Mouse (Mus musculus) brain, embryonic 14.5 days (tissue): ENCODE measurements around the gene Csmd2. TPM values are rescaled to one million over a fixed set of nuclear protein-coding genes. Genes with fewer than 3 reads are reported as not detected.

Source experiments
- DNase-seq: peaks from one replicate; pipeline ENCODE4 v3.0.0-alpha.2; 2011; ENCODE audit warnings: low read depth
- CTCF ChIP-seq: fragments of 200-500 bp; IDR thresholded peaks from 2 replicates; pipeline ENCODE4 v1.5.1; 2012; ENCODE audit warnings: inconsistent platforms, mild to moderate bottlenecking, moderate library complexity, borderline replicate concordance; ENCODE audit not compliant: insufficient read depth, insufficient read length; ENCODE audit errors: extremely low read depth
- POLR2A ChIP-seq: fragments of 200-500 bp; IDR thresholded peaks from 2 replicates; pipeline ENCODE4 v1.6.1; 2012; ENCODE audit warnings: mild to moderate bottlenecking, inconsistent platforms, borderline replicate concordance; ENCODE audit not compliant: poor library complexity, insufficient read depth, insufficient read length, severe bottlenecking; ENCODE audit errors: extremely low read depth
- polyA plus RNA-seq: library from polyadenylated mRNA; depleted of rRNA; stranded (reverse); fragments of >200 nt; gene quantifications from 2 replicates; pipeline ENCODE4 v1.2.3, GENCODE M21; 2012

Gene Csmd2
- polyA plus RNA-seq, 1 experiment = 31.8 TPM

- TF ChIP-seq CTCF (no peak), POLR2A (no peak)
- DNase-seq = peak; percentile 25
Measured at GRCm38 (mm10) chr4:128342208-128342607, 354.6 kb downstream of the Csmd2 start.

GRCm38 (mm10) chr4:128358751-128359150, 371.1 kb downstream of the Csmd2 start:
- TF ChIP-seq POLR2A (no peak), CTCF (no peak)
- DNase-seq = no peak

GRCm38 (mm10) chr4:128365851-128366250, 378.2 kb downstream of the Csmd2 start:
- no peak for TF ChIP-seq POLR2A
- no peak for TF ChIP-seq CTCF
- DNase-seq = no peak

GRCm38 (mm10) chr4:128368088-128368487, 380.4 kb downstream of the Csmd2 start:
- no peak for TF ChIP-seq CTCF
- TF ChIP-seq POLR2A = no peak

GRCm38 (mm10) chr4:128371766-128372165, 384.1 kb downstream of the Csmd2 start:
- DNase-seq = peak; percentile 13
- TF ChIP-seq CTCF (no peak), POLR2A (no peak)

More at GRCm38 (mm10) chr4:128368088-128368487, 380.4 kb downstream of the Csmd2 start:
- no peak for DNase-seq

DNA sequence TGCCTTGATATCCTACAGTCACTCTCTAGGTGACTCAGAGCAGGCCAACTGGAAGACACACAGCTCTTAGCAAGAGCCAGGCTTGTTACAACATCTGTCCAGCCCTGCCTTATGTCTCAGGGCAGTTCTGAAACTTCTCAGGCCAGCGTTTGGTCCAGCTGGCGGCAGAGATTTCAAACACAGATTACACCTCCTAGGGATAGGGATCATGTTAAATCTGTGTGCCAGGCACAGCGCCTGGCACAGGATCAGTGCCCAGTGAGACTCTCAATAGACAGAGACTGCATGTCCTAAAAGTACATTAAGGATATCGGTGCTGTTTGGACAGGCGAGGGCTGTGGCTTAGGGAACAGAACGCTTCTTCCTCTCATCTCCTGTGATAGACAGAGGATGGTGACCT, 385.5 kb downstream of the Csmd2 start:
- no peak for TF ChIP-seq CTCF
- TF ChIP-seq POLR2A = no peak
- DNase-seq = no peak

DNA sequence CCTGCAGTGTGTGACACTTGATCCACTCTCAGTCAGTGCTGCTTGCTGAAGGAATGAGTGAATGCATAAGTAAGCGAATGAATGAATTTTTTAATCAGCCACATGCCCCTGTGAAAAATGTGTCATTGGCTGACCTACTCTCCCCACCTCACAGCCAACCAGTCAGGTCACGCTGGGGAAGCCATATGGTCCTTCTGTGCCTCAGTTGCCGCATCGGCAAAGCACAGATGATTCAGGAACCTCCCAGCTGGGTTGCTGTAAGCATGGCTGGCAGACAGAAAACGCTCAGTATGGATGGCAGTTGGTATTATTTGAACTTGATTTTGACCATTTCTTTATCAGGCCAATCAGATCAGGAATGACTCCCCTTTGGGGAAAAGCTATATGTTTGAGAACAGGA, 386.4 kb downstream of the Csmd2 start:
- TF ChIP-seq POLR2A = no peak
- no peak for TF ChIP-seq CTCF

GRCm38 (mm10) chr4:128378946-128379345, 391.3 kb downstream of the Csmd2 start:
- DNase-seq = no peak
- TF ChIP-seq POLR2A (no peak), CTCF (no peak)

More for the DNA sequence above, 386.4 kb downstream of the Csmd2 start:
- DNase-seq = peak; percentile 20

GRCm38 (mm10) chr4:128381331-128381730, 393.7 kb downstream of the Csmd2 start:
- no peak for TF ChIP-seq CTCF
- no peak for TF ChIP-seq POLR2A
- DNase-seq = no peak

DNA sequence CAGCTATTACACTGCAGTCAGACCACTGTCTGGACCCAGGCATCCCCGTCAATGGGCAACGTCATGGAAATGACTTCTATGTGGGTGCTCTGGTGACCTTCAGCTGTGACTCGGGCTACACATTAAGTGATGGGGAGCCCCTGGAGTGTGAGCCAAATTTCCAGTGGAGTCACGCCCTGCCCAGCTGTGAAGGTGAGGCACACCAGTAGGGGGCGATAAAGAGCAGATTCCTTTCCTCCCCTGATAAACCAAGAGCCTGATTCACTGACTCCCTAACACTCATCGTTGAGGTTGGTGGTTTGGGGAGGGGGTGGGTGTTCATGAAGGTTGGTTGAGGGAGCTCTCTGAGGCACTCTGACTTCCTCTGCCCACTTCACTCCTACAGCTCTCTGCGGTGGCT, 396.1 kb downstream of the Csmd2 start:
- no peak for DNase-seq
- TF ChIP-seq POLR2A (no peak), CTCF (peak; percentile 39; the same call in 1 of the 2 replicates)

DNA sequence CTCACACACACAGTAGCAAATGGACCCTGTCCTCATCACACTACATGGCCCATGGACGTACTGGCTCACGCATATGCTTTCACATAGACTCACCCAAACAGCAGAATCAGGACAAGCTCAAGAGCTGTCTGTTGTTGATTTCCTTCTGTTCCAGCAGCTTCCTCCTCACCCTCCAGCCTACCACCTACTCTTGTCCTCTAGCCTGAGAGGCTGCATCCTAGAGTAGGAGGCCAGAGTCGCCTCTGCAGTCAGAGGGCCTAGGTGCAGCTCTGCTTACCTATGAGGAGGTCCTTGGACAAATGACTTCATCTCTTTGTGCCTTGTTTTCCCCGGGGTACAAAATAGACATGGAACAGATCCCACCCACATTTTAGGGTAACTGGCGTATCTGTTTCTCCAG, 403.8 kb downstream of the Csmd2 start:
- DNase-seq = no peak
- TF ChIP-seq POLR2A = no peak
- TF ChIP-seq CTCF = no peak

DNA sequence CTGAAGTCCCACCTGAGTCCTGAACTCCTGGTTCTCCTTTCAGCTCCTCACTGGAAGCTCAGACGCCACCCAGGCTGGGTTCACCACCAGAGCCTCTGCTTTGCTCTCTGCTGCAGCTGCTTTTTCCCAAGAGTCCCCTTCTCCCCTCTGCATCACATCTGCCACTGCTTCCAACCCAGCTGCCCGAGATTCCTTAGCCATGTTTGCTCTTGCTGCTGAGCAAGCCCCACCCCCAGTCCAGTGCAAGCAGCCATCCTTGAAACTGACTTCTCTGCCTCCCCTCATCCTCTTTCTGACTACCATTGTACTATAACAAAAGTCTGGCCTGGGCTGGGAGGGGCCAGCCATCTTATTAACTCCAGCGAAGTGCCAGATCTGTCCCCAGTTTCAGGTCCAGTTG, 404.6 kb downstream of the Csmd2 start:
- no peak for DNase-seq

More for the DNA sequence above, 404.6 kb downstream of the Csmd2 start:
- TF ChIP-seq POLR2A (no peak), CTCF (no peak)
